Mouse (Mus musculus) neural tube, embryonic 10.5 days (tissue): ENCODE results near the gene Tbx15.

Source experiments
- DNase-seq: peaks from one replicate; pipeline ENCODE4 v3.0.0-alpha.2; 2017; ENCODE audit warnings: low spot score; ENCODE audit errors: extremely low spot score

Gene Tbx15

GRCm38 (mm10) chr3:99240213-99240720 lies at the start of gene Tbx15:
Tbx15 (plus strand) TSS chr3:99240381.
- no peak for DNase-seq

- no peak for DNase-seq
These were observed 46.6 kb upstream of the Tbx15 start for GRCm38 (mm10) chr3:99193576-99193975.

DNA sequence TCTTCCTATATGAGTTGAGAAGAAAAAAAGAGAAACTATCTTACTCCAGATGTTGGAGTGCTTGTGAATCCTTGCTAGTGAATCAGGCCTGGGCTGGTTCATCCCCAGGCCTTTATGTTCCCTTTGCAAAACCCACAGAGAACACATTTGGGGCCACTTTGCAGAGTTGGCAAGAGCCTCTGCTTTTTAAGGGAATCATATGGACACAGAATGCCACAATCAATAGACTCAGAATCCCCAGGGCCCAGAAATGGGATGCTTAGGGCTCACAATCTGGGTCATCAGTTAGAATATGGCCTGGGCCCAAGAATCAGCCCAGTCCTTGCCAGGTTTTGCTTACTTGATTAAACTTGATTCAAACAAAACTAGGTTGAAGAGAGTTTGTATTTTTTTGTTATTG lies 36.9 kb upstream of the Tbx15 start:
- DNase-seq, result no peak

DNA sequence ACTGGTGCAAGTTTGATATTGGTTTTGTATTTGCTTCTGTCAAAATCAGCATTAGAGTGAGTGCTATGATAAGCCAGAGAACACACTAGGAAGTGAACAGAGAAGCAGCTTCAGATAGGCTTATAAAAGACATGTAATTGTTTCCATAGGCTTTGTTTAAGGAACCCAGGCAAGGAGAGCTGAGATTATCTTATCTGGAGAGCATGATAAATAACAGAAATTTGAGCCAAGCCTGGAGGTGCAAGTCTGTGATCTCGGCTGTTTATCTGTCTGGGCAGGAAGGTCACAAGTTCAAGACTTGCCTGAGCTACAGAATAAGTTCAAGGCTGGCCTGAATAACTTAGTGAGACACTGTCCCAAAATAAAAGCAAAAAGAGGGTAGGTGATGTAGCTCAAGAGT lies 31.8 kb upstream of the Tbx15 start:
- no peak for DNase-seq

DNA sequence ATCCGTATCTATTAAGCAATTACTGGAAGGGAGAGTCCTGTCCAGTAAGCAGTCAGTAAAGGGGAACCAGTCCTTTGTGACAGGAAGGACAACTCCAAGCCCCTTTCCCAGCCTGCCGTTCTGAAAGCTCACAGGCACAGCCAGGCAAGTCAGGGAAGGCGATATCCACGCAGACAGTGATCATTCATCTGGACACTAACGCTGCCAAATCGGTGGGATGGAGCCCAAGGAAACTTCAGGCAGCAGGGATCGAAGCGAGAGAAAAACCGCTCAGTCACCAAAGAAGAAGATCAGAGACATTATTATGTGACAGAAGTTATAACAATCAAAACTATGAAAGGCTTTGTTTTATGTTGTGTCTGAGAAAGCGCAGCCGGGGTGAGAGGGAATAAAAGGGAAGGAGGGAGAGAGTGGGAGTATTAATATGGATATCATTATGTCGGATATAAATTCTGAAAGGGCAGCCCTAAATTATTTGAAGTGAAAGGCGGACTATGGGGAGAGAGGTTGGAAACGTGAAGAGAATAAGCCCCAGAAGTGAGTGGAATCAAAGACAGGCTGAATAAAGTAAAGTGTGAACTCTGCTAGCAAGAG lies 29.0 kb upstream of the Tbx15 start:
- DNase-seq, result peak; percentile 21

DNA sequence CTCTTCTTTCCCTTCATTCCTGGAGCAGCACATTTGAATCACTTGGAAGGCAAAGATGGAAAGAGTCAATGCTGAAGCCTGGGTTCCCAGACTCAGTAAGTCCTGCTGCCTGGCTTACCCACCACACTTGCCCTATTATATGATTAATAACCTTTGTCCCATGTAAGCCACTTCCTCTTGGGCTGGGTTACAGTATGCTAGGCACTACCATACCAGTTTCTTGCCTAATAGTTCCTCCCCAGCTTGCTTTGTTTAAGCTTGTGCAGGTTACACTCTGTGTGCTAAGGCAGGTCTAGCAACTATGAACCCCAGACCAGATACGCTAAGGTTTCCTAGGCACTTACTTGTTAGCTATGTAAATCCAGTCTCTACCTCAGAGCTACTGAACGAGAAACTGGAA lies 12.4 kb upstream of the Tbx15 start:
- DNase-seq, result no peak

DNA sequence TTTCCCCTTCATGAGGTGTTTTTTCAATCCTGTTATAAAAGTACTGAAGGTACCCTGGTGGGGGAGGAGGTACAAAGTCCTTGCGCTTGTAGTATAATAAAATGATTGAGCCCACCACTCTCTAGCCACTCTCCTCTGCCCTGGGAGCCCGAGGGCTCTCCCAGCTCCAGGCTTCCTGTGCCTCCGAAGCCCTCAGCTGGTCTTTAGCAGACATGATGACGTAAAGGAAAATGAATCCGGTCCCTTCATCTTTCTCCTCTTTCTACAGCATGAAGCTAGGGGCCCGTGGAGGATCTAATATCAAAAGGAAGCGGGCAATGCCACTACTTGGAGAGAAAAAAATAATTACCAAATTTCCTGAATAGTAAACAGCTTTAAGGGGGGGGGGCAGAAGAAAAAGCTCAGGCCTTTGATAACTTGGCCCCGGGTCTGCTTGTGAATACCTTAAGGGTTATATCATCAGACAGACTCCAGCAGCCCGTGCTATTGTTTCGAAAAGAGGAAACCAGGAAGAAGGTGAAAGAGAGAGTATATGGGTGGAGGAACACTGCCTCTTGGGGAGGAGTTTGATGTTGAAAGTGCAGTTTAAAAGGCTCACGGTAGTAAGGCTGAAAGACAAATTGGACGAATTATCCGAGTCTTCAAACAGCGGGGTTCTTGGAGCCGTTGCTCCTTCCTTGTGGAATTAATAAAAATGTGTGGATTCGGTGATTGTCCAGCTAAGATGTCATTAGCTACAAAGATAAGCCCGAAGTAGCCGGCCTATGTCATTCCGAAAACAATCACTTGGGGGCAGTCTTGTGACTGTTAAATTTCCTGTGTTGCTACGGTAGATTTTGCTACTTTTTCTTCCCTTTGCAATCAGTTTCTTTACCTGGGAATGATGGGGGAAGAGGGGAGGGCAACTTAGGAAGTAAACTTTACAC lies 6.5 kb upstream of the Tbx15 start:
- DNase-seq, result peak; percentile 74

GRCm38 (mm10) chr3:99234319-99234869 lies 5.8 kb upstream of the Tbx15 start:
- peak; percentile 59 for DNase-seq

GRCm38 (mm10) chr3:99235116-99235803 lies 4.9 kb upstream of the Tbx15 start:
- peak; percentile 45 for DNase-seq

GRCm38 (mm10) chr3:99235804-99236755 lies 4.1 kb upstream of the Tbx15 start:
- peak; percentile 53 for DNase-seq

- DNase-seq, result peak; percentile 42
These were observed 1.5 kb upstream of the Tbx15 start for GRCm38 (mm10) chr3:99238691-99239090.

DNA sequence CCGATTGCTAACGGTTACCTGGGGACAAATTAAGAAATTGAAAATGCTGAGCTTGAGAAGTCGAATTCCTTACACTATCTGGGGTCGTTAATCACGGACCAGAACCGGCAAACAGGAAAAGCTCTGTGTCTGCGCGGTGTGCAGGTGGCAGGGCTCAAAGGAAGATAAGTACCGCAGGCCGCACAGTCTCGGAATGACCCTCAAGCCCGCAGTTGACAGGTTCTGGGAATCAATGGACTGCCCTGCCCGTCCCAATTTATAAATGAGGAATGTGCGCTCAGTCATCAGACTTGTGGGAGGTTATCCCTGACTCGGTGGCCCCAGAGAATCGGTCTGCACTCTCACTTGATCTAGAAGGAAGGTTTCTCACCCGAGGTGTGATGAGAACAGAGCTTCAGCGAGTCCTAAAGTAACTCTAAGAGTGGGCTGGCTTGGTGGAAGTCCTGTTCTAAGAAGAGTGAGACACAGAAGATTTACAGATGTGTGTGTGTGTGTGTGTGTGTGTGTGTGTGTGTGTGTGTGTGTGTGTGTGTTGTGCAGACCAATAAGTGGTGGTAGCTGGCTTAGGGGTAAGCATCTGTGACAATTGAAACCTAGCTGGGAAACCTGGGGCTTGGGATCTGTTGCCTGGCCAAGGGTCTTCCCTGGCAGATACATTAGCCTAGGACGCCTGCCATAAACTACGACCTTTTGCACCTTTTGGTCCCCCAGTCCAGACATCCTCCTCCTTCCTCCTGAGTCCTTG lies 708 bp upstream of the Tbx15 start:
- DNase-seq, result peak; percentile 53

- peak; percentile 73 for DNase-seq
These were observed 894 bp downstream of the Tbx15 start for GRCm38 (mm10) chr3:99240811-99241738.

DNA sequence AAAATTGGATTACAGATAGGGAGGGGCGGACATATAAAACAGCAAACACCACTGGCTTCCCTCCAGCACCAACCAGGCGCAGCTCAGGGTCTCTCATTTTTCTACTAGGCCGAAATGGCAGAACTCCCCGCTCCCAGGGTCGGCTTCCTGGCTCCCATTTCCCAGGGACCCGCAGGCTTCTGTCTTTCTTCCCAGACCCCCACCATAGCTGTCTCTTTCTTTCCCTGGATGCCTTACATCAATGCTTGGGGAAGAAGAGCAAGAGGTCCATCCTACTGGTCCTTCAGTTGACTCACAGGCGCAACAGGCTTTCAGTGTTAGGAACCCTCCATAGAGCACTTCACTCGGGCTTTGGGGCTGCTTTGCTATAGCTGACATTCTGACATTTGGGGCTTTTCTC lies 2.3 kb downstream of the Tbx15 start:
- DNase-seq, result peak; percentile 49

DNA sequence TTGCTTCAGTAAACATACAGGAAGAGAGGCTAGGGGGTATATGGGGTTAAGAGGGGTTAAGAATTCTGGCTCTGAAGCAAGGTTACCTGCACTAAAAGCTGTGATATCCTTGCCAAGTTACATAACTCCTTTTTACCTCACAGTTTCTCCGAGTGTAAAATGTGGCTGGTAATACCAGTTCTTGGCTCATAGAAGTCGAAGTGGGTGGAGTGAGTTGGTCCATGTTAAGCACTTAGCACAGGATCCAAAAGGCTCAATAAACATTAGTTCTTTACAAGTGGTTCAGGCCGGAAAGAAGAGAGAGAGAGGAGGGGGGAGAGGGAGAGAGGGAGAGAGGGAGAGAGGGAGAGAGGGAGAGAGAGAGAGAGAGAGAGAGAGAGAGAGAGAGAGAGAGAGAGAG lies 5.2 kb downstream of the Tbx15 start:
- no peak for DNase-seq

DNA sequence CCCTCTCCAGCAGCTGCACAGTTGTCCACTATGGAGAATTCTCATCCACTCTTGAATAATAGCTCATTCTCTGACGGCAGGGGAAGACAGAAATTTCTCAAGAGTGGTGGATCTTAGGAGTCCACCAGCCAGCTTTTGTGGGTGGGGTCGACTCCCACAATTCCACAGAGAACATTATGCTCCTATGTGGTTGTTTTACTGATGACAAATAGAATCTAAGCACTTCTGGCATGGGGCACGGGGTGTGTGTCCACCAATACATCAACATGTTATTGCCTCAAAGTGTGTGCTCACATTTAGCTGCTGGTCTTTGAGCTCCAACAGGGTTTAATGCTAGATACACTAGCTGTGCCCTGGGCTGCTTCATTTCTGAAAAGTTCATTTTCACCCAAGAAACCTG lies 6.4 kb downstream of the Tbx15 start:
- DNase-seq, result peak; percentile 20

DNA sequence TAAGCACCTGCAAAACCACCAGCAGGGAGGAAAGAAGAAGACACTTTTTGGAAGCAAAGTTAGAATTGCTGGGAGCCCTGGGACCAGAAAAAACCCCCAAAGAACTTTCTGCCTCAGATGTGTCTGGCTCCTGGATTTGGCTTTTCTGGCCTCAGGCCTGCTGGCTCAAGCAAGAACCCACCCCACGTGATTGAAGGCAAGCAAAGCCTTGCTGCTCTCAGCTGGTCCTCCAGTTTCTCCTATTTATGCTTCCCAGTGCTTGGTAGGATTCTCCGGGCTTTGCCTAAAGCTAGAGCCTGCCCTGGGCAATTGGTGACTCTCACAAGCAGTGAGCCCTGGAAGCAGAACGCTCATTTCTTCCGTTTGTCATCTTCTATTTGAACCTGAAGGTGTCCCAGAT lies 7.4 kb downstream of the Tbx15 start:
- peak; percentile 50 for DNase-seq

DNA sequence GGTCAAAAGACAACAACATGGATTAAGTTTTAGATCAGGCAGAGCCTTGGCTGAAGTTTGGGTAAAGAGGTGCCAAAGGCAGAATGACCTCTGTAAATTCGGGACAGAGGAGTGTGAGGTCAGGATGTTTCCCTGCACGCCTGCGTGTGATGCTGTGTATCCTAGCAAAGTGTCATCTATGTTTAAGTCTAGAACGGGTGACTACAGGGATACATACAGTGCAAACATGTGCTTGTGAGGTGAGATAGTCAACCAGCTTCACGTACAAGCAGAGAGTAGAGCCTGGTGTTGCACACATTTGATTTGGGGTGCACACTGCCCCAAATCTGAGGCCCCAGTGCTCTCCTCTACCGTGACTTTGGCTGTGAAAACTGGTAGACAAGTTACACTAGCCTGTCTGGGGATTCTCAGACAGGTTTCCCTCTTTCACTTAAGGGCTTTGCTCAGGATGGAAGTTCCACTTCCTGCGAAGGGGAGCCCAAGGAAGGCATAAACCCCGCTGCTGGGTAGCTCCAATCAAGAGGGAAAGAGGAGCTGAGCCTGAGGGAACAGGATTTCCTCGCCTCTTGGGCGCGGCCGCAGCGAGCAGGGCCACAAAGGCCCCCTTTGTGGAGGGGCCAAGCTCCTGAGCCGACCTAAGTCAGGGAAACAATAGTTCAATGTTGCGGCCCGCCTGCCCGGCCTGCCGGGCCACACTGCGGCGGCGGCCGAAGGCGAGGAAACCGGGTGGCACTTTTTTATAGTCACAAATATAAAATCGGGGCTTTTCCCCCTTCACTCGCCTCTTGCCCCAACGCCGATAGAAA lies 8.0 kb downstream of the Tbx15 start:
- peak; percentile 66 for DNase-seq
